Mouse (Mus musculus) kidney, adult 18-20 months (tissue): ENCODE results near the gene Lrrk1.

Source experiments
- DNase-seq: peaks from one replicate; pipeline ENCODE4 v3.0.0; 2021

The Lrrk1 gene

DNA sequence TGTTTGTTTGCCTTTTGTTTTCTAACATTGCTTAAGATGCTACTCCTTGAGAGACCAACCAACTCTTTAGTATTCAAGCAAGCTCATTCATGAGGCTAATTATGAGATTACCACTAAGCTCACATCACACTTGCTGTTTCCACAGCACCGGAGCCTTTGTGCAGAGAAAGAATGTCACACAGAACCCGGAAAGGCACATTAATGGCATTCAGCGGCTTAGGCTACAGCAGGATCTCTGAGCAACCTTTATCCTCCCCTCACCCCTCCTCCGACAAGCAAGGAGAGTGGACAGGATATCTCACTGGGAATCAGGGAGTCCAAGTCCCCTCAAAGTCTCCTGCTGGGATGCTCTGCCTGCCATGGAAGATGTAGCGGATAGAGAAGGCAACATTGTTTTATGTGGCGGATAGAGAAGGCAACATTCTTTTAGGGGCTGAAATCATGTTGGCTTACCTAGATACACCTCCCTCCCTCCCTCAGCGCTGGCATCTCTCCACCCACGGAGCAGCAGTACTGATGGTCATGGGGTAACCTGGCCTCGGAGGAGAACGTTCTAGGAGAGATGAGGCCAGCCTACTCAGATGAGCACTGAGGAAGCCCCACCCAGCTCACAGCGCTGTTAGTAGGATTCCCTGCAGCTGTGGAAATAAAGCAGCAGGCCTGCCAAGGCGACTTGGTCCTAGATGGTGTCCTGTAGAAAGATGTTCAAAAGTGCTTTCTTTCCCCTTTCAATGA lies 91.1 kb downstream of the Lrrk1 start:
- DNase-seq = no peak

DNA sequence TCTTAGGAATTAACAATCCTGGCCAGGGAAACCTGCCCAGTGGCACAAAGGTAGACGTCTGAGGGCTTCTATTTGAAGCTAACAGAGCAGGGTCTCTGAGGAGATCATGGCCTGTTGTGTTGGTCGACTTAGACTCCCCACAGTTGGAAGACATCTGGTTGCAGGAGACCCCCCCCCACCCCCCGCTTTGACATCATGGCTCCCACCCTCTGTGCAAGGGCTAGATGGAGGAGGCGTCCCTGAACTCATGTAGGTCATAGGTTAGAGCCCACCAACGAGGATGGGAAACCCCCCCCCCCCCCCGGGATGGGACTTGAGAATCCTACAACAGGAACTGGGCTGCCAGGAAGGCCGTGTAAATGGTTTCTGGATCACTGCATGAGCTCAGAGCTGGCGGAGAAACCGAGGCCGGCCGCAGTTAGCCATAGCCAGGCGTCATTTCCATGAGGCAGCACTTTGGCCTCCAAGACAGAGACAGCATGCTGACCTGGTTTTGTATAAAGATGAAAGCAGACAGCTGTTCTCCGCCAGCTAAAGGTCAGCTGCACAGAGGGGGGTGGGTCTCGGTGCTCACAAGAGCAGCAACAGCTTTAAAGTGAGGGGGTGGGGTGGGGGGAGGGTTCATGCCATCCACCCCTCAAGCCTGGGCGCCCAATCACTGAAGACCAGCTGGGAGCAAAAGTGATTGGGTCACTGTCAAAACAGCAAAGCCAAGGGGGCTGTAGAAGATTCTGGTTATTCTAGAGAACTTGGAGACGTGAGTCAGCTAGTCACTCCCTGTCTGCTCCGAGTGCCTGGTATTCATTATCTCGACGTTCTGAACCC lies 95.4 kb downstream of the Lrrk1 start:
- DNase-seq = no peak

DNA sequence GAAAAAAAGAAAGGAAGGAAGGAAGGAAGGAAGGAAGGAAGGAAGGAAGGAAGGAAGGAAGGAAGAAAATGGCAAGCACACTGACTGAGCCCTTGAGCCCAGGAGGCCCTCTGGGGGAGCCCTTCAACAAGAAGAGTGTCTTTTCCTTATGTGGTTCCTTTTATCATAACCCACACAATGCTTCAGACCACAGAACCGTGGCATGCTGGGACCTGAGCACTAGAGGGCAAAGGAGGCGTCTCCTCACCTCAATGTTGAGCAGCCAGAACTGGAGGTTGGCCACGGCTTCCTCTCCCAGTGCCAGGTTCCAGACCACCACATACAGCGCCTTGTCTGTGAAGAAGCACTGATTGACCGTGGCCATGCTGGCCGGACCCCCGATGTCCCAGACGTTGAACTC lies 96.1 kb downstream of the Lrrk1 start:
- DNase-seq = no peak

DNA sequence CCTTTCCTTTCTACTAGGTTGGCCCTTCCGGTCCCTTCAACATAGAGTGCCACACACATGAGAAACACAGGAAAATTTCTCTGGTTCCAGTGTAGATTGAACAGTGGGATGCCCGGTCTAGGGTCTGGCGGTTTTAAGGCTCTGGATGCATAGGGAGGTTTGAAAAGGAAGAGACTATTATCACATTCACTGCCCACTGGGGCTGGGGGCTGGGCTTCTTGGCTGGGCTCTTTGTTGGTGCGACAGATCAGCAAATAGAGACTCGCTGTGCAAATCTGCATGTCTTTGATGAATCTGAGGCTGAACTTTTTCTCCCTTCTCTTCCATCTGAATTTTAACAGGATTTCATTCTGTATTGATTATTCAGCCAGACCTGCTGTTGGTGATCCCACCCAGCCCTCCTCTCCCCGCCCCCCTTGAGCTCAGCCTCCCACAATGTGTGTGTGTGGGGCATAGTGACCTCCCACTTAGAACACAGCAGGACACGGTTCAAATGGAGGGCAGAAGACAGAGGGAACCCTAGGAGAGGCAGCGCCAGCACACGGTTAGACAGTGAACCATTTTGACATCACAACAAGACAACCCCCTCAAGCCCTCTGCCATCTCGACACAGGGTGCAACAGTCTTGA lies 105.1 kb downstream of the Lrrk1 start:
- no peak for DNase-seq

DNA sequence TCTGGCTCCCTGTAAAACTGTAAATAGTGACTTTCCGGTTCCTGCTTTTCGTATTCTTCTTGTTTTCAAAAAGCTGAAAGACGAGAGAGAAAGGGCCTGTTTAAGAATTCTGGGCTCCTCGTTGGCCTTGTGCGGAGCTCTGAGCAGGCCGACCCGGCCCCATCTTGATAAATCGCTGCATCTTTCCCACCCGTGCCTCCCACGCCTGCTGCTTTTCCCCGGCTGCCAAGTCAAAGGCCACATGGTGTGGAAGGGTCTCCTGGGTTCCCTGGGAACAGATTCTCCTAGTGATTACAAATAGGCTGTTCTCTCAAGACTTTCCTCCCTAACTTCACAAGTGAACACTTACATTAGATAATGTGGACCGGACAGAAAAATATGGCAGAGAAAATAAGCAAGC lies 105.9 kb downstream of the Lrrk1 start:
- DNase-seq = no peak

DNA sequence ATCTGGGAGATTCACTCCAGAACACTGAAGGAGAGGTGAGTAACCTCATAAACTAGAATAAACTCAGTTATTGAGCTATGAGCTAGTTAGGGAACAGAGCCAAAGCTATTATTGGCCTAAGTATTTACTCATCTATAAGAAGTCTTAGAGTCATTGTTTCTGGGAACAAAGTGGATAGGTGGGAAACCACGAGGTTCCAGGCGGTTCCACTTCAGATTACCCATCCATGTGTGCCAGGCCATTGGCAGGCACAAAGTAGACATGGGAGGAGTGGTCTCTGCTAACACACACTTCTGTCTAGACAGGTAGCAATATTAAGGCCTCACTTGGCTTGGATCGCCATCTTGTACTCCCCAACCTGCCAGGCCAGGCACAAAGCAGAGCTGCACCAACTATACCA lies 110.1 kb downstream of the Lrrk1 start:
- no peak for DNase-seq

DNA sequence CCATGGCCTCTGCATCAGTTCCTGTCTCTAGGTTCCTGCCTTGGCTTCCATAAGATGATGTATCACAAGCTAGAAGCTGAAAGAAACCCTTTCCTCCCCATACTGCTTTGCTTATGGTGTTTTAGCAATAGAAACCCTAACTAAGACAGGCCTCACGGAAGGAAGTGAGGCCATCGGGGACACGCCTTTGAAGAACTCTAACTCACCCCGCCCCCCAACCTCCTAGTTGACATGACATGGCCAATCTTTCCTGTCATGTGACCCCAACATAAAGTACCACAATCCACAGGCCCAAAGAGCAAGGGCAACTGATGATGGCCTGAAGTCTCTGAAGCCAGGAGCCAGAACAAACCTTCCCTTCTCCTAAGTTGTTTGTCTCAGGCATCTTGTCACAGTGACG lies 114.7 kb downstream of the Lrrk1 start:
- DNase-seq = no peak

DNA sequence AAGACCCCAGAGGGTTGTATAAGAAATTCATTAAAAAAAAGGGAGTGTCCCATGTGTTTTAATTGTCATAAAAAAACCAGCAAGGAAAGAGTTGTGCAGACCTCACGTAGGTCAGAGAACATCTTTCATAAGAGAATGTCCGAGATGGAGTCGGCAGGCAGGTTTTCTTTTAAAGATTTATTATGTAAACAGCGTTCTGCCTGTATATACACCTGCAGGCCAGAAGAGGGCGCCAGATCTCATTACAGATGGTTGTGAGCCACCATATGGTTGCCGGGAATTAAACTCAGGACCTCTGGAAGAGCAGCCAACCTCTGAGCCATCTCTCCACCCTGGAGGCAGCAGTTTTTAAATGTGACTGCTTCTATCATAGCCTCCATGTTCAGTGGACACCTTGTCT lies 116.9 kb downstream of the Lrrk1 start:
- no peak for DNase-seq

DNA sequence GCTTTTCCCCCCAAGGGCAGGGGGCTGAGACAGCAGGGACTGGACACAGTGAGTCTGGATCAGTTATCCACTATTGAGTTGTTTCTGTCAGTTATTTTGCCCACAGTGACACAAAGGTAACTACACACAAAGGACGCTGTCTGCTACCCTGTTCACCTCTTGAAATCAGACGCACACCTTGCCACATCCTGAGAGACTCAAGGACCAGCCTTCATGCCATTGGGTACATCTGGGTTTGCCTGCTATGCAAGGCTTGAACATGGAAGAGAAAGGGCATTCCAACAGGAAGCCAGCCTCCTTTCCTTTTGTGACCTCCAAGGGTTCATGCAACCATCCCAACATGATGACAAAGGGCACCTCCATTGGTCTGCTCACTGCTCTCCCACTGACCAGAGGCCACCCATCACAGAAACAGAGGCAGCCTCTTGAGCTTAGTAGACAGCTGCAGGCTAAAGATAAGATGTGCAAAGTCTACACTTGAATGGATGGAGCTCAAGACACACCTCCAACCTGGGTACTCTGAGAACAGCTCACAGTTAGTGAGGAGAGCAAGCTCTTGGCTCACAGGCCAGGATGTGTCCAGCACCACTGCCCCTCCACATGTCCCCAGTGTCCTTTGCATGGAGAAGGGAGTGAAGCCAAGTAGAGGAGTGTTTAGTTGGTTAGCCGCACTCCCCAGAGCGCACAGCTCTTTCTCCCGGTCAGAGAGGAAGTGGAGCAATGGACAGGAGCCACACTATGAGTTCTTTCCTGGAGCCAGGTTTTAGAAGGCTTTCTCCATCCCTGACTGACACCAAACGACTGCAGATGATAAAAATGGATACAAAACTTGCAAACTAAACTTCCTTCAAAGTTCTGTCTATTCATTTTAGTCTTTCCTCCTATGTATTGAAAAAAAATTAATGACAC lies 121.0 kb downstream of the Lrrk1 start:
- no peak for DNase-seq

DNA sequence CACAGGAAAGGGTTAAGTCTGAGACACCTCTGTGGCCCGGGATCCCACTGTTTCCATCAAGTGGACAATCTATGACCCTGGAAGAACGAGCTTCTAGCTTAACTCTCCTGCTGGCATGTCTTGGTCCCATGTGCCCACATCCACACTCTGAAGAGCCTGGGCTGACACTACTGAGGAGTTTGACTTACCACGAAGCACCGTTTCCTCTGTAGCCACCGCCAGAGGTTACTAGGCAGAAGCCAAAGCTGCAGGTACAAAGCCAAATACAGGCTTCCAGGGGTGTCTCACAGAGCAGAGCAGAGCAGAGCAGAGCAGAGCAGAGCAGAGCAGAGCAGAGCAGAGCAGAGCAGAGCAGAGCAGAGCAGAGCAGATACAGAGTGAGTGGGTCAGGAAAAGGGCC lies 124.7 kb downstream of the Lrrk1 start:
- no peak for DNase-seq

DNA sequence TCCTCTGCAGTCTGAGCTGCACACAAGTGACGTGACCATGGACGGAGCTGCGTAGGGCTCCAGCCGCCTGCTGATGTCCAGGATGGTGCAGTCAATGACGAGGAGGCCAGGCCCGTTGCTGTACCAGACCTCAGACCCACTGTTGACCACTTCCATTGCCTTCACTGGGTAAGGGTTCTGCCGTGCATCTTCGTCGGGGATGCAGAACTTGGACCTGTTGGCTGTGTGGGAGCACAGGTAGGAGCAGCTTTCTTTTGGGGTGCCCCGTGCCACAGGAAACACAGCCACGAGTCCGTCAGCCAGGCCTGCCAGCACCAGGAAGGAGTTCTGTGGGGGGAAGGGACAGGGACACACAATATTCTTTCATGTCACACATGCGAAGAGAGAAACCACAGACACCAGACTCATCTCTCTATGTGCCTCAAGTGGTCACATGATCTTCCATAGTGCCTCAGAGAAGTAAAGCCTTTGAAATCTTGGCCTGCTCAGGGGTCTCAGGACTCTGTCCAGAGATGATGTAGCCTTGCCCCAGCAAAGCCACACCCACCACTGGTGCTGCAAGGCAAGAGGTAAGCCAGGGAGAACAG lies 125.5 kb downstream of the Lrrk1 start:
- no peak for DNase-seq

DNA sequence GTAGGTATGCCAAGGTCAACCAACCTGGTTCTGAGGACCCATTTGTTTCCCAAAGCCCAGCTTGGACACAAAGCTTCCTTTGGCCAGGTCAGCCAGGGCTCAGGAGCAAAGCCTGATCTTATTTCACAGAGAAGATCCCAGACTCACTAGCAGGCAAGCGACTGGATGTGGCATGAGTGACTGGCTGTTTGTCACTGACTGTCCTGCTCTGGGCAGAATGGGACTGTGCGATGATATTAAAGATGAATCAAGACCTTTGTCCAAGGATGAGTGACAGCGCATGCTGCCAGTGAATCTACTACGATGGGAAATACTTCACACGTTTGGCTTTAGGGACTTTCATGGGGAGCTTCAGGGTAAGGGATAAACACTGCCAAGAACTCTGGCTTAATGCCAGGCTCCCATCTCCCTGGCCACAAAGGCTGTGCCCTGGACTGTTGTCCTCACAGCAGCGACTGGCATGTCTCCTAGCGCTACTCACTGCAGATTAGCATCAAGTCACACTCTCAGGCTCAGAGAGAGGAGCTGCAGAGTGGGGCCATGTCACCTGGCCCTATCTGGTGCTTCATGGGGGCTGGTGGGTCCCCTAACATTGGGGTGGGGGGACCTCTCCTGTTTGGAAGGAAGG lies 127.3 kb downstream of the Lrrk1 start:
- no peak for DNase-seq

DNA sequence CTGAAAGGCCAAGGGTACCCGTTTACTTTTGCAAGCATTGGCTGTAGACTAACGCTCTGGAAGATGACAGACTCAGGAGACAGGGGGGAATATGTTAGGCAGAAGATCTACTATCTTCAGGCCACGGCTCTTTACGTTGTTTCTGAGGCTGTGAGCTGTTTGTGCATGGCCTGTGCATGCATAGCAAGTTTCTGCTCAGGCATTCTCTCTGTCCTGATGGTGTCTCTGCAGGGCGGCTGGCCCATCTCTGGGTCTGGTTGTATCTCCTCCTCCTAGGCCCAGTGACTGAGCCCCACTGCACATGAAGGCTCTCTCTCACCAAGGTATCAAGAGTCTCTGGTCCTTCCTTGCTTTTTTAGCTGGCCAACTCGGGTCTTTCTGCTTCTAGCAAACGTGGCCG lies 127.9 kb downstream of the Lrrk1 start:
- DNase-seq = no peak

DNA sequence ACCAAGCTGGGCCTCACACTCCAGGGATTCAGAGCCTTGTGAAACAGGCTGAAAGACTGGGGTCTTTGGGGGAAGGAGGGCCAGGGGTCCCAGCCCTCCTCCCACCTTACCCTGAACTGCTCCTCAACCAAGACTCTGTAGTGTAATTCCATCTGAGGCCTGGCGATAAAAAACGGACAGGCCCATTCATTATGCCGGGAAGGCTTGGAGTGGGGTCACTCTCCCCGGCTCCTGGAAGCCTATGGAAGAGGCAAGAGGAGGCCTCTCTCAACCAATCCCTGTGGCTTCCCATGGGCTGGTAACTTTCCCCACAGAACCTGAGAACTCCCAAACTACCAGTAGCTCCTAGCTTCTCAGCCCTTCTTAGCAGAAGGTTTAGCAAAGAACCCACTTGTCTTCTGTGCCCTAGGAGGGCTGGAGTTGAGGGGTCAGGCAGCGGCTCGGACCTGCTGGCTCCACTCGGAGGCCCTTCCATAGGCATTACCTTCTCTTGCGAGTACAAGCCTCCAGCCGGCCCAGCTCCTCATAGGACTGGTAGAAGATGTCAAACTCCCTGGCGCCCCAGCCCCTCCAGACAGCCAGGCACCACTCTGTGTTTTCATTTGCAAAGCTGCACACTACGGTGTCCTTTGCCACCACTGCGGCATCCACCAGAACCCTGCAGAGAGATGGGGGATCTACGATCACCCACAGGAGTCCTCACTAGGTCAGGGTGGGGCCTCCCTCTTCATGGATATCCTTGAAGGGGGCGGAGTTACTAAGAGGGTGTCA lies 128.5 kb downstream of the Lrrk1 start:
- no peak for DNase-seq

DNA sequence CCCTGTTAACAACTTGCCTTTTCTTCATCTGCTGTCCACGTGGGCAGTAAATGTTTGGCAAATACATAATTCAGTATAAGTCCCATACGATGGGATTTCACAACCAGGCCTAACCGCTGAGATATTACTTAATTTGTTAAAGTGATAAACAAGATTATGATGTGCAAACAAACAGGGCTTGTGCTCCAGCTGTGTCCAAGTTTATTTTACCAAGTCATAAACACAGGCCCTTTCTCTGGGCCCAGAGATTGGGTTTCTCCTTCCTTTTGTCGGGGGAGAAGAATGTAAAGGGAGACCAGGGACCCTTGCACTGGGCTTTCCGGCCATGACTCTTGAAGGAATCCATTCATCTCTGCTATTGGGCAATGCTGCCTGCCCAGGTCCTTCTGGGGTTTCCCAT lies 129.2 kb downstream of the Lrrk1 start:
- DNase-seq = no peak

DNA sequence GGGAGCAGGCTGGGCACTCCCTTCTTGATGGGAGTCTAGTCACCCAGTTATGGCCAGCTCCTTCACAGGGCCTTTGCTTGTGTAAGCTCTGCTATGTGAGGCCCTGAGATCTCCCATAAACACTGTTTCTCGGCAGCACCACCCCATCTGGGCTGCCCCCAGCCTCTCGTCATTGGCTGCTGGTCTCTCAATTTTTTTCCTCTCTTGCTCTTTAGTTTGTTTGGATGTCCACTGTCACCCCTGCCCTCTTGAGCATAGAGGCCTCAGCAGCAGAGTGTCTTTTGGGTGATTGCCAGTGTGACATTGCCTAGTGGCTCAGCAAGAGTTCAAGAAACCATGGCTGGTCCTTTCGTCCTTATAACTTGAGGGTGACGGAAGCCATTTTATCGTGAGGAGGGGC lies 130.9 kb downstream of the Lrrk1 start:
- no peak for DNase-seq

DNA sequence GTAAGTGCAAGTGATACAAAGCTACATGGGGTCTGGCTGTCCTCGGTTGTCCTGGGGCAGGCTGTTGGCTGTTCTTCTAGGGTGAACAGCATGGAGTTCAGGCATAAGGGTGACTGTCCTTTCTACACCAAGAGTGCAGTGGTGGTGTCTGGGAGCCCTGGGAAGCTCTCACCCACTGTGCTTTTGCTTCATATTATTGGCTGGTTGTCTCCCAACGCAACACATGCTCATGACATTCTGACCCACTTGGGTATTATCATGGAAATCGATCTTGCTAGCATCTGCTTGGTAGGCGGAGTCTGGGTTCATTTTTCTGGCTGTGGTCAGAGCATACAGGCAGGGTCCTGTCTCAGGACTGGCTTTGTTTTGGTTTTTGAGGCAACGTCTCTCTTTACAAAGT lies 131.7 kb downstream of the Lrrk1 start:
- DNase-seq = no peak

DNA sequence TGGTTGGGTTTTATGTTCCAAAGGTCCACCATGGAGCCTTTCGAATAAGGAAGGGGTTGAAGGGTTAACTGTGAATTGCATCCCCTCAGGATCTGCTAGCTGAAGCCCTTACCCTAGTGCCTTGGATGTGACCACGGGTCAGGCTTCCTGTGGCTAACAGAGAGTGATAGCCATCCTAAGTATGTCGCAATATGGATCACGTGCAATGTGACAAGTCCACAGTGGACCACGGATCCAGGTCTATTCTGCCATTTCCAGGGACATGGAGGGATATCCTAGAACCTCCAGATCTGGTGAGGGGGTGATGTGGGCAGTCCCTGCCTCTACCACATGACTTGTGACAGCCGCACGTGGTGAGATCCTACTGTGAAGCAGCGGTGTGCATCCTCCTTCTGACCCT lies 133.2 kb downstream of the Lrrk1 start:
- no peak for DNase-seq

DNA sequence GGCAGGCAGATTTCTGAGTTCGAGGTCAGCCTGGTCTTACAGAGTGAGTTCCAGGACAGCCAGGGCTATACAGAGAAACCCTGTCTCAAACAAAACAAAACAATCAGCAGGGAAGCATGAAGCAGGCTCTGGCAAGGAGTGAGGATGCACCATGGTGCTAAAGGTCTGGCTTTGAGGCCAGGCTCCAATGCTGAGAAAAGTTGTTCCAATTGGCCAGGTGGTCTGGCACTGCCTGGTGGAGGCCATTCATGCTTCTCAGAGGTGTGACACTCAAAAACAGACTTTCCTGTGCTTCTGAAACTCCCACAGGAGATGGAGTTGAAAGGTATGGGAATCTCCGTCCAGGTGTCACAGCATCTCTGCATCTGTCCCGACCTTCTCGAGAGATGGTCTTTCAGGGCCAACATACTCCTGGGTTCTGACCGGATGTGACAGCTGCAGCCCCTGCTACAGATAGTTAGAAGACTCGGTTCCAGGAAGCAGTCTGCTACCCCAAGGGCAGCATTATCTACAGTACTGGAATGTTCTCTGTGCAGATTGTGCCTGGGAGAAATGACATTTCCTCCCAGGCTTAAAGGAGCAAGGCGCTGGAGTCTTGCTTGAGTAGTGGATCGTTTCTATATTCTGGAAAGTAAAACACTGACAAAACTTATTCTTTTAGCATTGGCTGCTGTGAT lies 134.0 kb downstream of the Lrrk1 start:
- DNase-seq = no peak

DNA sequence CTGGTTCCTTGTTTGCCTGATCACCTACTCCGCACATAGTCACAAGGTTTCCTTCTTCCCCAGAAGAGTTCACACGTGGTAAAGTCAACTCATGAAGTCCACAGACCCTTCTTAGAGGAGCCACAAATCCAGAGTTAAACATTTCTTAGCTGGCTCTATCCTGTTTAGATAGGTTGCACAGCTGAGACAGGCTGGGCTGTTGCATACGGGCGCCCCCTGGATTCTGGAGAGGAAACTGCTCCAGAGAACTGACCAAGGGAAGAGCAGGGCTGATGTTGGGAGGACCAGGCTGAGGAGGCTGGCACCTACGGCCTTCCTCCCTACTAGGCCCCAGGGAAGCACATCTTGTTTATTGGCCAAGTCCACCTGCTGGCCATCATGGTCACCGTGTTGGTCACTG lies 138.1 kb downstream of the Lrrk1 start:
- peak; percentile 84 for DNase-seq

DNA sequence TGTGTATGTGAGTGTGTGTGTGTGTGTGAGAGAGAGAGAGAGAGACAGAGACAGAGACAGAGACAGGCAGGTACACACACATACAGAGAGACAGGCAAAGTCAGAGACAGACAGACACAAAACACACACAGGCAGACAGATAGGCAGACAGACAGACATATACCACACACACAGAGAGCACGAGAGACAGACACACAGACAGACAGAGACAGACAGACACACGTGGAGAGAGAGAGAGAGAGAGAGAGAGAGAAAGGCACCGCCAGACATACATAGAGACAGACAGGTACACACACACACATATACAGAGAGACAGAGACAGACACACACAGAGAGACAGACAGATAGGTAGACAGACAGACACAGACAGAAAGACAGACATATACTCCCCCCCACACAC lies 138.7 kb downstream of the Lrrk1 start:
- DNase-seq = no peak
